Mouse (Mus musculus) heart, adult 2 months (tissue): ENCODE results near the gene Arhgef39.

Experiments
- CTCF ChIP-seq: fragments of 200-600 bp; IDR thresholded peaks from 2 replicates; pipeline ENCODE4 v1.8.1; 2022; ENCODE audit warnings: antibody characterized with exemption, mild to moderate bottlenecking, moderate library complexity
- POLR2A ChIP-seq: fragments of 200-500 bp; IDR thresholded peaks from 2 replicates; pipeline ENCODE4 v1.6.1; 2011; ENCODE audit warnings: mild to moderate bottlenecking, low read depth, low read length, control low read depth; ENCODE audit not compliant: insufficient read depth

DNA sequence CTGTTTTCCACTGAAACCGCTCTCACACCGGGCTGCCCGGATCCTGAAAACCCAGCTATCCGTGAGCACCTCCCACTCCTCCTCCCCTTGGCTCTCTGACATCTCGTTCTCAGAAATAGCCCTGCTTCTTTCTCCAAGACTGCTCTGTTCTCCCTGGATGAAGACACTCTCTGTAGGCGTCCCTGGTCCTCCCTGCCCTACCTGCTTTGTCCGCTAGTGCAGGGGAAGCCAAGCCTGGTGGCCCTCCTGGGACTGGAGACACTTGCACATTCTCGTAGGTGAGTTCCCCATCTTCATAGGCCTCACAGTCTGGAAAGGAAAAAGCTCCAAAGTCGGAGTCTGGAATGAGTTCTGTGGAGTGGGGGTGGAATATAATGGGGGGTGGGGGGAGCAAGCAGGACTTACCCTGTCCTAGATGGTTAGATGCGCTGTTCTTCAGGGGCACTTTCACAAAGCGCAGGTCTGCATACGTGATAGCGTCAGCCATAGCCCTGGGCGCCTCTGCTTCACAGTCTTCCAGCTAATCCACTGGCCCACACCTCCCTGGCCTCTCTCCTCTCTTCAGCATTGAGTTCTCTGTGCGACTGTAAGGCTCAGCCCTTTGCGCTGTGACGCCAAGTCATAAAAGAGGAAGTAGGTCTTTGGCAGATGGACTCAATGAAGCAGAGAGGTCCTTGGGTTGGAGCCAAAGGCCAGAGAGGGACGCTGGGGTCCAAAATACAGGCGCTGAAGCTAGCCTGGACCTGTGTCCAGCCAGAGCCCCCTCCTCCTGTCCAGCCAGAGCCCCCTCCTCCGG lies 45.3 kb downstream of the Arhgef39 start, which contains the start of gene Cd72:
- no peak for TF ChIP-seq CTCF
- no peak for TF ChIP-seq POLR2A
